Mouse (Mus musculus) bone marrow macrophage, adult 2 months (primary cell): Measurements from ENCODE around the gene Trim8.

ENCODE experiments used
- CTCF ChIP-seq: IDR thresholded peaks from 2 replicates; pipeline ENCODE4 v1.5.1; 2012; ENCODE audit warnings: low read depth, mild to moderate bottlenecking, low read length, moderate library complexity
- POLR2A ChIP-seq: IDR thresholded peaks from 2 replicates; pipeline ENCODE4 v1.6.1; 2012; ENCODE audit warnings: mild to moderate bottlenecking, low read depth, low read length, borderline replicate concordance

DNA sequence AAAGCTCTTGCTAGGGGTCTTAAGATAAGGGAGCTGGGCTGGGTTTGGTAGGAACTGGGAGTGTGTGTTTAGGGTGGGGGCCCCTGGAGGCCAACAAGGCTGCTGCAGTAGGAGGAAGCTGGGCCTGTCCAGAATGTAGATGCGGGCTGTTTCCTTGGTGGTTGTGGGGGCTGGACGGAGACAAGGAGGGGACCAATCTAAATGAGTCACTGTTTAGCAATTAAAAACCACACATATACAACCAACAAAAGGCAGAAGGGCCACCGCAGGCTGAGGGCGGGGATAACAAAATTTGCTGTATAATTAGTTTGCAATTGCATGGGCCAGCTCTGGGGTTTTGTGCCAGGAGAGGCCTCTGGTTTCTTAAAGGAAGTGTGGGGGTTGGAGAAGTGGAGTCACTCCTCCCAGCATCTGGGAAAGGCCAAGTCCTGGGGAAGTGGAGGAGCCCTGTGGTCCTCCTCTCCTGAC, 2.6 kb downstream of the Trim8 start:
- no peak; the same call in 1 of the 2 replicates for TF ChIP-seq CTCF
- no peak for TF ChIP-seq POLR2A
